Mouse (Mus musculus): ENCODE measurements around the gene Soga3.

- TF ChIP-seq CTCF (IDR thresholded peaks at IDR 0.05; ENCODE audit: borderline replicate concordance, insufficient read depth, low read length) (no peak), POLR2A (IDR thresholded peaks at IDR 0.05; ENCODE audit: low read depth, low read length) (no peak)
Observed at GRCm38 (mm10) chr10:29143566-29144335, at the start of gene Soga3.

Data from embryonic fibroblast, embryonic 13.5 days (primary cell).